Mouse (Mus musculus) cortical plate, adult 2 months (tissue): ENCODE measurements around the gene Pyy.

Experiments used
- CTCF ChIP-seq: fragments of 200-500 bp; IDR thresholded peaks from 2 replicates; pipeline ENCODE4 v1.5.1; 2011; ENCODE audit warnings: mild to moderate bottlenecking, control low read depth, low read length; ENCODE audit not compliant: insufficient read depth; ENCODE audit errors: extremely low read depth
- POLR2A ChIP-seq: fragments of 200-500 bp; IDR thresholded peaks from 2 replicates; pipeline ENCODE4 v1.6.1; 2011; ENCODE audit warnings: mild to moderate bottlenecking, low read length, control low read depth; ENCODE audit not compliant: insufficient read depth; ENCODE audit errors: extremely low read depth

DNA sequence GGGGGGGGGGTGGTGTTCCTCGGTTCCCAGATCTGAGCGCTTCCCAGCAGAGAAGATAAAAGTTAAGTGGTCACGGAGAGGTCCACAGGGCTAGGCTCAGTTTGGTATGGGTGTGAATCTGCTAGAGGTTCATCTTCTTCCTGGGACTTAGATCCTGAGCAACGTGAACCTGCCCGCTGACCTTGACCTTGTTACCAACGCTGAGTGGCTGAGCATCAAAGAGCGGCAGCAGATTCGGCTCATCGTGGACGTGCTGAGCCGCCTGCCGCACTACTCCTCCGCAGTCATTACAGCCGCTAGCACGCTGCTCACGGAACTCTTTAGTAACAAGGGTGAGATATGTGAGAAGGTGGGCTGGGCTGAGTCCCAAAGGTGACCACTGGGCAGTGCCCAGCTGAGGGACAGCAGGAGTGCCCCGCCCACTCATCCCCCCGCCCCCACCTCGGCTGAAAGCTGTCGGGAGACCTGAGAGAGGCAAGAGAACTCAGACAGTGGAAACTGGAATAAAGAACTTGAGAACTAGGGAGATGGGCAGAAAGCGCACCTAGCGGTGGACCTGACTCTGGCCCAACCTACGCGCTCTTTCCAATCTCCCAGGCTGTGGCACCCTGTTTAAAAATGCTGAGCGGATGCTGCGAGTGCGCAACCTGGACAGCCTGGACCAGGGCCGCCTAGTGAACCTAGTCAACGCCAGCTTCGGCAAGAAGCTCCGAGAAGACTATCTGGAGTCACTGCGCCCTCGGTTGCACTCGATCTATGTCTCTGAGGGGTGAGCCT, 39.8 kb upstream of the Pyy start:
- TF ChIP-seq POLR2A (no peak), CTCF (no peak)
